Mouse (Mus musculus): ENCODE measurements around the gene Rnf187. TPM values are rescaled to one million over a fixed set of nuclear protein-coding genes. Genes with fewer than 3 reads are reported as not detected.

Gene Rnf187
- polyA plus RNA-seq, 2 experiments: 83.3 to 104 TPM

DNA sequence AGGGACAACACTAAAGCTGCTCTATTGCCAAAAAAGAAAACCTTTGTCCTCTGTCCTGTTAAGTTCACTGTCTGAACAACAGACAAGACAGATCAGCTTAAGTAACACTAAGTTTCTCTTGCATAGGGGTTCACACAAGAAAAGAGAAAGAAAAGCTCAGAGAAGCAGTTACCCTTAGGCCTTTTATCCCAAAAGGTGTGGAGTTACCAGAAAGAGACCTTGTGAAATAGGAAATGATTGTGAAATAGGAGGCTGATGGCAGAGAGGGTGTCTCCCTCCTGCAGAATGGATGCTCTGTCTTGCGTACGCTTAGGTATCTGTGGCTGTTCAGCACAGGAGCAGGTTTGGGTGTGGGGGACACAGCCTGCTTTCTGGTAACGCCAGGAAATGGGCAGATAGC is 40.5 kb upstream of the Rnf187 start:
- no peak for TF ChIP-seq CTCF (IDR thresholded peaks at IDR 0.05; ENCODE audit: low read depth)
- TF ChIP-seq EP300 (IDR thresholded peaks at IDR 0.05; ENCODE audit: low read depth): no peak
- H3K36me3 ChIP-seq (replicated peaks; ENCODE audit: control insufficient read depth, insufficient read depth, low read depth): peaks cover 17% of the 10 kb centered on the region
- peak overlapping the region; percentile 78 for H3K4me2 ChIP-seq (ENCODE audit: low read depth)
- WGBS (ENCODE audit: insufficient replicate concordance): 45% methylated on average over 3 of the region's 3 CpGs
- H3K27ac ChIP-seq: peak overlapping the region; percentile 45
- peak overlapping the region; percentile 93 for H3K9ac ChIP-seq (replicated peaks)
- DNase-seq (ENCODE audit: low read depth in 3 of 3, low spot score in 3 of 3): no peak
- H3K27me3 ChIP-seq (ENCODE audit: control insufficient read depth, insufficient read depth, low read length): no peaks in the 10 kb centered on the region
- no peak for ATAC-seq (ENCODE audit: insufficient read depth)
- no peaks in the 10 kb centered on the region for H3K9me3 ChIP-seq (ENCODE audit: control insufficient read depth, low read length)
- H3K4me1 ChIP-seq (replicated peaks; ENCODE audit: control insufficient read depth in 2 of 2, insufficient read depth in 2 of 2, low read length in 1 of 2): peaks cover 7 to 17% of the 10 kb centered on the region in 2 experiments
- peak overlapping the region; percentile 65 to 96 for H3K4me3 ChIP-seq (ENCODE audit: insufficient read depth in 1 of 2, low read depth in 2 of 2, low read length in 2 of 2)

DNA sequence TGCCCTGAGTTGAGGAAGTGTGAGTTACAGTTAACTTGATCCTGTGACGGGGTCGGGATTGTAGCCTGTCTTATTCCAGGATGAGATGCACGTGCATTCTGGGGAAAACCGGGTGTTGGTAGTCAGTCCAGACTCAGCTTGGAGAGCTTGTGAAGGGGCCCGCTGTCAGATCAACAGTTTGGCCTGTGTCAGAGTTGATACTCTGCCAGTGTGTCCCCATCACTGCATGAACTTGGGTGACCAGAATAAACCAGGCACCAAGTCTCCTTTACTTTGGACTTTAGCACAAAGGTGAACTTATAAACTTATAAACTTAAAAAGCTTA is 40.0 kb upstream of the Rnf187 start:
- H3K4me1 ChIP-seq (replicated peaks; ENCODE audit: control insufficient read depth in 2 of 2, insufficient read depth in 2 of 2, low read length in 1 of 2): peaks cover 7 to 17% of the 10 kb centered on the region in 2 experiments
- H3K36me3 ChIP-seq (replicated peaks; ENCODE audit: control insufficient read depth, insufficient read depth, low read depth): peaks cover 12% of the 10 kb centered on the region
- no peaks in the 10 kb centered on the region for H3K9me3 ChIP-seq (ENCODE audit: control insufficient read depth, low read length)
- no peaks in the 10 kb centered on the region for H3K27me3 ChIP-seq (ENCODE audit: control insufficient read depth, insufficient read depth, low read length)
- peak overlapping the region; percentile 45 for H3K27ac ChIP-seq
- TF ChIP-seq EP300 (IDR thresholded peaks at IDR 0.05; ENCODE audit: low read depth): no peak
- TF ChIP-seq CTCF (IDR thresholded peaks at IDR 0.05; ENCODE audit: low read depth): no peak
- H3K4me2 ChIP-seq (ENCODE audit: low read depth): peak overlapping the region; percentile 78
- under 1% methylated on average over 5 of the region's 5 CpGs for WGBS (ENCODE audit: insufficient replicate concordance)
- no peak for DNase-seq (ENCODE audit: low read depth in 3 of 3, low spot score in 3 of 3)
- peak overlapping the region; percentile 65 to 96 for H3K4me3 ChIP-seq (ENCODE audit: insufficient read depth in 1 of 2, low read depth in 2 of 2, low read length in 2 of 2)
- peak overlapping the region; percentile 93 for H3K9ac ChIP-seq (replicated peaks)
- ATAC-seq (ENCODE audit: insufficient read depth): peak; percentile 11; the same call in 1 of the 2 replicates

DNA sequence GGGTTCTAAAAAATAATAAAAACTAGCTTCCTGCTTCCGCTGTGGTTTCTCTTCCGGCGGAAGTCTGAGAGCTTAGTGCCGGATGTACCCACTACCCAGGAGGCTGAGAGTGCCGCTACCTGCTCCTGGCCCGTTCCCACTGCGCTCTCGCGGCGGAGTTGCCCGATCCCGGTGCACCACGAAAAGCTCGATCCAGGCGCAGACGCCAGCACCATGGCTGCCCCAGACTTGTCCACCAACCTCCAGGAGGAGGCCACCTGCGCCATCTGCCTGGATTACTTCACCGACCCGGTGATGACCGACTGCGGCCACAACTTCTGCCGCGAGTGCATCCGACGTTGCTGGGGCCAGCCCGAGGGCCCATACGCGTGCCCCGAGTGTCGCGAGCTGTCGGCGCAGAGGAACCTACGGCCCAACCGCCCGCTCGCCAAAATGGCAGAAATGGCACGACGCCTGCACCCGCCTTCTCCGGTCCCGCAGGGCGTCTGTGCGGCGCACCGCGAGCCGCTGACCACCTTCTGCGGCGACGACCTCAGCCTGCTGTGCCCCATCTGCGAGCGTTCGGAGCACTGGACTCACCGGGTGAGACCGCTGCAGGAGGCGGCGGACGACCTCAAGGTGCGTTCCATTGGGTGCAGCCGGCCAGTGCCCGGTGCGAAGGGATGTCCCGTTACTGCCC is 39.5 kb upstream of the Rnf187 start, which contains the start of gene Trim11:
Gene Trim11 (plus strand): TSS at position 67 of the 679 bp plus-strand sequence.
- Histone ChIP-seq H3K4me3 (ENCODE audit: insufficient read depth in 1 of 2, low read depth in 2 of 2, low read length in 2 of 2) (peak within 1 kb of the TSS; percentile 65 to 96), H3K9ac (replicated peaks) (peak within 1 kb of the TSS; percentile 93), H3K27me3 (ENCODE audit: control insufficient read depth, insufficient read depth, low read length) (no peaks in the 10 kb centered on the region), H3K27ac (peak within 1 kb of the TSS; percentile 77), H3K36me3 (replicated peaks; ENCODE audit: control insufficient read depth, insufficient read depth, low read depth) (peaks cover 11% of the 10 kb centered on the region), H3K4me1 (replicated peaks; ENCODE audit: control insufficient read depth in 2 of 2, insufficient read depth in 2 of 2, low read length in 1 of 2) (peaks cover 7 to 17% of the 10 kb centered on the region in 2 experiments), H3K4me2 (ENCODE audit: low read depth) (peak within 1 kb of the TSS; percentile 78), H3K9me3 (ENCODE audit: control insufficient read depth, low read length) (no peaks in the 10 kb centered on the region)
- DNase-seq (ENCODE audit: low read depth in 3 of 3, low spot score in 3 of 3) (peak in 1 of 3 experiments; percentile 42), ATAC-seq (ENCODE audit: insufficient read depth) (peak; percentile 67)
- under 1% methylated on average over 64 of the region's 64 CpGs for WGBS (ENCODE audit: insufficient replicate concordance)
- no peak for TF ChIP-seq EP300 (IDR thresholded peaks at IDR 0.05; ENCODE audit: low read depth)
- TF ChIP-seq CTCF (IDR thresholded peaks at IDR 0.05; ENCODE audit: low read depth): no peak

DNA sequence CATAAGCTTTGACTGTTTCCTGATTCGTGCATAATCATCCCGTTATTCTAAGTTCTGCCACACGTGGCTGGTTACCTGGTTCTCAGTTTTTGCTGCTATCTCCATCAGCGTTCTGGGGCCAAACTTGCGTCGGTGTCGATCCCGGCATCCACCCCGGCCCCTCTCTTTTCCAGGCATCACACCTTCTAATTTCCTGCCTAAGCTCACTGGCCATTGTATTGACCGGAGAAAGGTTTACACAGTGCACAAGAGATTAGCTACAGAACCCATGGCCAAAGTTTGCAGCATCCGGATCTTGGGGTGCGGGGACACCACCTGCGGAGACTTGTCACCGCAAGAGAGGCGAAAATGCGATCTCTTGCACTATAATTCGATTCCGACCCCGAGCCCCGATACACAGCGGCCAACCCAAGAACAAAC is 38.9 kb upstream of the Rnf187 start:
- no peak for DNase-seq (ENCODE audit: low read depth in 3 of 3, low spot score in 3 of 3)
- peak; percentile 36; the same call in 1 of the 2 replicates for ATAC-seq (ENCODE audit: insufficient read depth)
- Histone ChIP-seq H3K9me3 (ENCODE audit: control insufficient read depth, low read length) (no peaks in the 10 kb centered on the region), H3K27me3 (ENCODE audit: control insufficient read depth, insufficient read depth, low read length) (no peaks in the 10 kb centered on the region), H3K36me3 (replicated peaks; ENCODE audit: control insufficient read depth, insufficient read depth, low read depth) (peaks cover 7% of the 10 kb centered on the region), H3K4me1 (replicated peaks; ENCODE audit: control insufficient read depth in 2 of 2, insufficient read depth in 2 of 2, low read length in 1 of 2) (peaks cover 7 to 17% of the 10 kb centered on the region in 2 experiments), H3K27ac (peak overlapping the region; percentile 77), H3K4me3 (ENCODE audit: insufficient read depth in 1 of 2, low read depth in 2 of 2, low read length in 2 of 2) (peak overlapping the region; percentile 65 to 96), H3K9ac (replicated peaks) (peak overlapping the region; percentile 93), H3K4me2 (ENCODE audit: low read depth) (peak overlapping the region; percentile 78)
- under 1% methylated on average over 21 of the region's 21 CpGs for WGBS (ENCODE audit: insufficient replicate concordance)
- TF ChIP-seq EP300 (IDR thresholded peaks at IDR 0.05; ENCODE audit: low read depth) (no peak), CTCF (IDR thresholded peaks at IDR 0.05; ENCODE audit: low read depth) (no peak)

DNA sequence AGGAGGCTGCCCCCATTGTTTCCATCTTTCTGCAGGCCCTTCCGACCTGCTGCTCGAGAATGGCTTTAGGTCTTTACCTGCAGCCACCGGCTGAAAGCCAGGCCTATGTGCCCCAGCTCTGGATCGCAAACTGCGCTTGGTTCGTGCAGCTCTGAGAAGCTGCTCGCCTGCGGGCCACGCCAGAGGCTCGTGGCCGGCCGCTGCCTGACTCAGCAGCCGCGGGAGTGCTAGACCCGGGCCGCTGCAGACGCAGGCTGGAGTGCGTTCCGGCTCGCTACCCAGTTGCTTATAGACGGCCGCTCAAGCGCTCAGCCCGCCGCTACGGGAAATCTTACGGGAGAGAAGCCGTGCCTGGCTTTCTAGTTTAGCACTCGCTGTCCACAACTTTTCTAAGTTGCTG is 38.4 kb upstream of the Rnf187 start:
- H3K9me3 ChIP-seq (ENCODE audit: control insufficient read depth, low read length): no peaks in the 10 kb centered on the region
- peaks cover 2% of the 10 kb centered on the region; the same call in 1 of the 2 replicates for H3K36me3 ChIP-seq (replicated peaks; ENCODE audit: control insufficient read depth, insufficient read depth, low read depth)
- WGBS (ENCODE audit: insufficient replicate concordance): under 1% methylated on average over 29 of the region's 29 CpGs
- peak overlapping the region; percentile 93 for H3K9ac ChIP-seq (replicated peaks)
- peak overlapping the region; percentile 78 for H3K4me2 ChIP-seq (ENCODE audit: low read depth)
- peak overlapping the region; percentile 65 to 96 for H3K4me3 ChIP-seq (ENCODE audit: insufficient read depth in 1 of 2, low read depth in 2 of 2, low read length in 2 of 2)
- peaks cover 7 to 17% of the 10 kb centered on the region in 2 experiments for H3K4me1 ChIP-seq (replicated peaks; ENCODE audit: control insufficient read depth in 2 of 2, insufficient read depth in 2 of 2, low read length in 1 of 2)
- no peak for DNase-seq (ENCODE audit: low read depth in 3 of 3, low spot score in 3 of 3)
- ATAC-seq (ENCODE audit: insufficient read depth): peak; percentile 55
- TF ChIP-seq CTCF (IDR thresholded peaks at IDR 0.05; ENCODE audit: low read depth) (no peak), EP300 (IDR thresholded peaks at IDR 0.05; ENCODE audit: low read depth) (no peak)
- H3K27ac ChIP-seq: peak overlapping the region; percentile 77
- no peaks in the 10 kb centered on the region for H3K27me3 ChIP-seq (ENCODE audit: control insufficient read depth, insufficient read depth, low read length)

Data from liver, embryonic 14.5 days (tissue).